Mouse (Mus musculus): ENCODE results near the gene Olfr1453. TPM values are rescaled to one million over a fixed set of nuclear protein-coding genes. Genes with fewer than 3 reads are reported as not detected.
"Not testable (repeated sequence)": the region's sequence is repeated elsewhere in the genome, so short reads cannot be mapped to it uniquely, and the experiment has no call there.

Olfr1453 gene
- polyA plus RNA-seq (2012; rRNA removed), result not detected in 2 replicates

GRCm38 (mm10) chr19:13028227-13028626, at the start of gene Olfr1453:
Gene Olfr1453, minus strand, starts transcription at chr19:13028327.
- no peak for DNase-seq (ENCODE audit: low read depth)

- DNase-seq (ENCODE audit: low read depth), result no peak
Observed at GRCm38 (mm10) chr19:13060310-13060709, 32.2 kb upstream of the Olfr1453 start, which contains the start of gene Olfr1454. Gene Olfr1454, plus strand, starts transcription at chr19:13060610.

GRCm38 (mm10) chr19:12994714-12995113, 33.4 kb downstream of the Olfr1453 start, which contains the start of gene Olfr1451:
Gene Olfr1451, plus strand, starts transcription at chr19:12995014.
- DNase-seq (ENCODE audit: low read depth), result no peak

- not testable (repeated sequence) for DNase-seq (ENCODE audit: low read depth)
Observed at GRCm38 (mm10) chr19:12992316-12992715, 35.8 kb downstream of the Olfr1453 start.

Other genes starting within 250 kb of the Olfr1453 start
- 21.8 and 24.6 TPM in 2 replicates for gene Zfp91, start 232.2 kb downstream of the Olfr1453 start, polyA plus RNA-seq (2012; rRNA removed)
- 6.1 and 8.2 TPM in 2 replicates for gene Lpxn, start 232.1 kb downstream of the Olfr1453 start, polyA plus RNA-seq (2012; rRNA removed)
- not detected in 2 replicates for gene Gm5244, start 181.6 kb downstream of the Olfr1453 start, polyA plus RNA-seq (2012; rRNA removed)
- not detected in 2 replicates for gene Olfr1444, start 171.0 kb downstream of the Olfr1453 start, polyA plus RNA-seq (2012; rRNA removed)
- not detected in 2 replicates for gene Olfr1445, start 144.5 kb downstream of the Olfr1453 start, polyA plus RNA-seq (2012; rRNA removed)
- not detected in 2 replicates for gene Olfr1446, start 134.8 kb downstream of the Olfr1453 start, polyA plus RNA-seq (2012; rRNA removed)
- gene Olfr1447, start 124.6 kb downstream of the Olfr1453 start, polyA plus RNA-seq (2012; rRNA removed), result not detected in 2 replicates
- not detected in 2 replicates for gene Olfr1448, start 103.9 kb downstream of the Olfr1453 start, polyA plus RNA-seq (2012; rRNA removed)
- not detected in 2 replicates for gene Olfr1449, start 97.5 kb downstream of the Olfr1453 start, polyA plus RNA-seq (2012; rRNA removed)
- gene Olfr1450, start 78.1 kb downstream of the Olfr1453 start, polyA plus RNA-seq (2012; rRNA removed), result not detected in 2 replicates
- gene Olfr1451, start 33.3 kb downstream of the Olfr1453 start, polyA plus RNA-seq (2012; rRNA removed), result not detected in 2 replicates
- gene Olfr1454, start 32.3 kb upstream of the Olfr1453 start, polyA plus RNA-seq (2012; rRNA removed), result not detected in 2 replicates
- not detected in 2 replicates for gene Olfr1457, start 69.6 kb upstream of the Olfr1453 start, polyA plus RNA-seq (2012; rRNA removed)
- gene Olfr1458, start 78.4 kb upstream of the Olfr1453 start, polyA plus RNA-seq (2012; rRNA removed), result not detected in 2 replicates
- gene Olfr1459, start 121.2 kb upstream of the Olfr1453 start, polyA plus RNA-seq (2012; rRNA removed), result not detected in 2 replicates
- gene Olfr1461, start 134.7 kb upstream of the Olfr1453 start, polyA plus RNA-seq (2012; rRNA removed), result not detected in 2 replicates
- not detected in 2 replicates for gene Olfr1462, start 157.4 kb upstream of the Olfr1453 start, polyA plus RNA-seq (2012; rRNA removed)
- gene Olfr1463, start 203.0 kb upstream of the Olfr1453 start, polyA plus RNA-seq (2012; rRNA removed), result not detected in 2 replicates